Mouse (Mus musculus): ENCODE measurements around the gene D3Ertd751e.

D3Ertd751e gene

GRCm38 (mm10) chr3:41742278-41742934, at the start of gene D3Ertd751e, which contains the start of gene Sclt1:
TSS of gene D3Ertd751e (plus strand) at chr3:41742611.
TSS of gene Sclt1 (minus strand) at chr3:41742514.
- peak; percentile 88 to 97 for DNase-seq (ENCODE audit: low spot score in 2 of 2)

- DNase-seq (ENCODE audit: low spot score in 2 of 2) = no peak
Measured at GRCm38 (mm10) chr3:41695681-41696080, 46.7 kb upstream of the D3Ertd751e start.

- DNase-seq (ENCODE audit: low spot score in 2 of 2) = peak; percentile 5 to 7
Measured at GRCm38 (mm10) chr3:41741601-41742277, 672 bp upstream of the D3Ertd751e start.

- no peak for DNase-seq (ENCODE audit: low spot score in 2 of 2)
Measured at GRCm38 (mm10) chr3:41743436-41743835, 1.0 kb downstream of the D3Ertd751e start.

GRCm38 (mm10) chr3:41754556-41754955, 12.1 kb downstream of the D3Ertd751e start:
- DNase-seq (ENCODE audit: low spot score in 2 of 2) = no peak

- no peak for DNase-seq (ENCODE audit: low spot score in 2 of 2)
Measured at GRCm38 (mm10) chr3:41762091-41762490, 19.7 kb downstream of the D3Ertd751e start.

GRCm38 (mm10) chr3:41812447-41812846, 70.0 kb downstream of the D3Ertd751e start:
- no peak for DNase-seq (ENCODE audit: low spot score in 2 of 2)
